Mouse (Mus musculus) liver, postnatal 0 days (tissue): ENCODE data around the gene Dlk1. TPM values are rescaled to one million over a fixed set of nuclear protein-coding genes. Genes with fewer than 3 reads are reported as not detected.

Experiments used
- ATAC-seq: fragments of 200-750 bp; cut with Nextera tagmentation; 2 replicates; pipeline ENCODE4 v1.8.0; 2017; ENCODE audit warnings: mild to moderate bottlenecking, moderate library complexity
- DNase-seq: peaks from one replicate; pipeline ENCODE4 v3.0.0-alpha.2; 2016
- H3K27ac ChIP-seq: fragments of 300-500 bp; sonication (generic); 2 replicates; pipeline ENCODE4 v1.5.1; 2014; ENCODE audit warnings: antibody characterized with exemption, moderate library complexity, mild to moderate bottlenecking, low read depth
- H3K27me3 ChIP-seq: fragments of 300-500 bp; sonication (generic); 2 replicates; pipeline ENCODE4 v1.6.1; 2014; ENCODE audit warnings: low read length, control low read depth, mixed read lengths; ENCODE audit not compliant: insufficient read depth
- H3K36me3 ChIP-seq: fragments of 300-500 bp; sonication (generic); replicated peaks from 2 replicates; pipeline ENCODE4 v1.6.1; 2014; ENCODE audit warnings: mild to moderate bottlenecking, control low read depth, low read length, moderate library complexity, mixed read lengths; ENCODE audit not compliant: insufficient read depth
- H3K4me1 ChIP-seq: fragments of 300-500 bp; sonication (generic); 2 replicates; pipeline ENCODE4 v1.6.1; 2014; ENCODE audit warnings: antibody characterized with exemption, mild to moderate bottlenecking, control low read depth; ENCODE audit not compliant: insufficient read depth
- H3K4me2 ChIP-seq: fragments of 300-500 bp; sonication (generic); 2 replicates; pipeline ENCODE4 v1.6.1; 2014; ENCODE audit warnings: low read depth, mild to moderate bottlenecking, low read length, moderate library complexity, mixed read lengths
- H3K4me3 ChIP-seq: fragments of 300-500 bp; sonication (generic); 2 replicates; pipeline ENCODE4 v1.5.1; 2014; ENCODE audit warnings: low read depth, low read length
- H3K9ac ChIP-seq: fragments of 300-500 bp; sonication (generic); replicated peaks from 2 replicates; pipeline ENCODE4 v1.6.1; 2014; ENCODE audit warnings: mild to moderate bottlenecking, moderate library complexity
- H3K9me3 ChIP-seq: fragments of 300-500 bp; sonication (generic); 2 replicates; pipeline ENCODE4 v1.6.1; 2016; ENCODE audit warnings: mild to moderate bottlenecking, control low read depth, low read length, mixed read lengths
- CTCF ChIP-seq: sonication (generic); IDR thresholded peaks from 2 replicates; pipeline ENCODE4 v1.5.1; 2016; ENCODE audit warnings: antibody characterized with exemption, low read depth
- EP300 ChIP-seq: IDR thresholded peaks from 2 replicates; pipeline ENCODE4 v1.6.1; 2016; ENCODE audit warnings: antibody characterized with exemption, low read depth, mild to moderate bottlenecking
- WGBS: fragments of 180-500 bp; shearing (Covaris S2); extraction: QIAGEN DNeasy Blood & Tissue Kit; methylation state at CpG from one replicate; pipeline ENCODE4 v1.1.7; 2014; ENCODE audit not compliant: insufficient replicate concordance; 5-methylcytosine and 5-hydroxymethylcytosine counted together
- polyA plus RNA-seq: library from polyadenylated mRNA; unstranded; fragments of >200 nt; fragmentation: Nextera tagmentation; extraction: Ambion mirVana; gene quantifications from 2 replicates; pipeline ENCODE4 v1.2.1, GENCODE M21; 2015

Dlk1 gene
- polyA plus RNA-seq, 1 experiment from 2014 or later = 50.7 TPM

- ATAC-seq (no peak), DNase-seq (no peak)
- 30% methylated on average over 2 of the region's 2 CpGs for WGBS
- no peaks in the 10 kb centered on the region for H3K4me1 ChIP-seq
- no peak for TF ChIP-seq CTCF
- TF ChIP-seq EP300 = no peak
- no peak overlapping the region for H3K4me2 ChIP-seq
- no peak overlapping the region for H3K27ac ChIP-seq
- no peaks in the 10 kb centered on the region for H3K9me3 ChIP-seq
- H3K4me3 ChIP-seq = no peak overlapping the region
- no peak overlapping the region for H3K9ac ChIP-seq
- H3K36me3 ChIP-seq = no peaks in the 10 kb centered on the region
- H3K27me3 ChIP-seq = 0 out of 2 replicates have a peak, but pooled peaks cover 3% of the 10 kb centered on the region
Measured at GRCm38 (mm10) chr12:109423163-109423562, 29.5 kb upstream of the Dlk1 start.

DNA sequence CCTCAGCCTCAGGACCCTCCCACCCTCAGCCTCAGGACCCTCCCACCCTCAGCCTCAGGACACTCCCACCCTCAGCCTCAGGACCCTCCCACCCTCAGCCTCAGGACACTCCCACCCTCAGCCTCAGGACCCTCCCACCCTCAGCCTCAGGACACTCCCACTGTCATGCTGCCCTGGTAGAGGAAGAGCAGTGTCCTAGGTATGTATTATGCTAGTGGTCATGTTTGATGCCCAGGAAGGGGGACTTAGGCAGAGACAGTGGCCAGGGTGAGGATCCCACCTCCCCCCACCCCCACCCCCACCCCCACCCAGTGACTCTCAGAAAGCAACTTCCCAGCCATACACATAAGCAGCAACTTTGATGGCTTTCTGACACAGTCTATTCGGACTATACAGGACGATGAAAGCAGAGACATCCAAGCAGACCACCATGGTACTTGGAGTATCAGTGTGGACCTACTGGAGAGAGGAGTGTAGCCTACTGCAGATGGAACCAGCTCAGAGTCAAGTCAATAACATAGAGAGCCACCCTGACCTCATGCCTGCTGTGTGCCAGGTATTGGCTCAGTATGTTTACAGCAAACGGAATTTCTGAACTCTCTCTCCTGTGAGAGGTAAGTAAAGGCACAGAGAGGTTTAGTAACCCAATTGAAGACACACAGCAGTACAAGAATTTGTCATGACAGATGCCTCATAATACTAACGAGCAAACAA is 28.8 kb upstream of the Dlk1 start:
- Histone ChIP-seq H3K27ac (no peak overlapping the region), H3K4me1 (no peaks in the 10 kb centered on the region), H3K4me3 (no peak overlapping the region), H3K36me3 (no peaks in the 10 kb centered on the region), H3K4me2 (no peak overlapping the region), H3K9ac (no peak overlapping the region), H3K27me3 (0 out of 2 replicates have a peak, but pooled peaks cover 3% of the 10 kb centered on the region), H3K9me3 (no peaks in the 10 kb centered on the region)
- no peak for TF ChIP-seq EP300
- TF ChIP-seq CTCF = no peak
- 66% methylated on average over 4 of the region's 4 CpGs for WGBS
- ATAC-seq (peak; percentile 70), DNase-seq (no peak)

DNA sequence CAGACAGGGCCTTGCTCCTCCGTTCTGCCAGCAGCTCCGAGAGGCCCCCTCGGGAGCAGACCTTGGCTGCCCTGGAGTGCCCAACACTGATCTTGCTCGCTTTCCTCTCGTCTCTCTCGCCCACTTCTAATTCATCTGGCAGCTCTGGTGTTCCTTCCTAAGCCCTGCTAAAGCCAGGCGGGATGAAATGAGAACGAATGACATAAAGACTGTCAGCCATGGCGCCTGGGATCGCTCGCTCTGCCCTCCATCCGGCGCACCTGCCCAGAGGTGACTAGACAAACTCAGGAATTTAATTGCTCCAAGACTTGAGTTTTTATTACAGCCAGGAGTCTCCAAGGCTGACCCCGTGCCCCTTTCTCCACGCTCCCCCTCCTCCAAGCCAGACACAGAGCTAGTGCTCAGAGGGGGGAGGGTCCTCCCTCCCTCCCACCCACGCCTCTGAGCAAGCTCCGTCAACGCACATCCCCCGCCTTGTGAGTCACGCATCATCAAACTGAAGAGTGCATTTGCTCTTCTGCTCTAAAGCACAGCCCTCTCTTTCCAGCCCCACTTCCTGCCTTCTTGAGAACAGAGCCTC is 27.8 kb upstream of the Dlk1 start:
- Histone ChIP-seq H3K4me2 (no peak overlapping the region), H3K27me3 (0 out of 2 replicates have a peak, but pooled peaks cover 3% of the 10 kb centered on the region), H3K4me1 (no peaks in the 10 kb centered on the region), H3K27ac (no peak overlapping the region), H3K36me3 (no peaks in the 10 kb centered on the region), H3K9ac (no peak overlapping the region), H3K4me3 (no peak overlapping the region), H3K9me3 (no peaks in the 10 kb centered on the region)
- 41% methylated on average over 20 of the region's 20 CpGs for WGBS
- TF ChIP-seq EP300 (no peak), CTCF (no peak)
- ATAC-seq (no peak), DNase-seq (no peak)

- Histone ChIP-seq H3K27me3 (0 out of 2 replicates have a peak, but pooled peaks cover 3% of the 10 kb centered on the region), H3K36me3 (no peaks in the 10 kb centered on the region), H3K4me1 (no peaks in the 10 kb centered on the region), H3K27ac (no peak overlapping the region), H3K9ac (no peak overlapping the region), H3K4me3 (no peak overlapping the region), H3K9me3 (no peaks in the 10 kb centered on the region), H3K4me2 (no peak overlapping the region)
- ATAC-seq = no peak
- DNase-seq = no peak
- WGBS = 60% methylated on average over 12 of the region's 12 CpGs
- TF ChIP-seq CTCF (no peak), EP300 (no peak)
Measured at GRCm38 (mm10) chr12:109425982-109426381, 26.6 kb upstream of the Dlk1 start.

DNA sequence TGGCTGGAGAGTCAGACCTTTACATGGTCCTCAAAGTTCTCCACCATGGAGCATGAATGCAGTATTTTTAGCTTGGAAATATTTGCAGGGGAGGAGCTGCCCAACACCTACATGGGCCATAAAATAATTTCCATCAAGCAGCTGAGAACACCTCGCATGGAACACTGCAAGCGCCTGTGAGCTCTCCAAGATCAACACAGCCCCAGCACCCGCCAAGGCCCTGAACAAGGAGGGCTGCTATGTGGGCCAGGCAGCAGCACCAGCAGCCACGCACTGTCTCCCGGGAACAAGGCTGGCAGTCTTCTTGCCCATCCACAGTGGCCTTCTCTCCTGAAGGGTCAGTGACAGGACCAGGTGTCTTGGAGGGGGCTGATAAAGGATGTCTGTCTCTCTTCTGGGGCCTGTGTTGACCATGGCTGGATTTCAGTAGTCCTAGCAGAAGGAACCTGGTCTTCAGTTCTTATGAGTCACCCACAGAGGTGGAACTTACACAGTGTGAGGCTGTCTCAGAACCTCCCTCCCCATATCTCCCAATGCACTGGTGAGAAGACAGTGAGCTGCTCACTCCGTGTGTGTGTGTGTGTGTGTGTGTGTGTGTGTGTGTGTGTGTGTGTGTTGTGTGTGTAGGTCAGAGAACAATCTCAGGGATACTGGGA is 20.0 kb upstream of the Dlk1 start:
- WGBS = 70% methylated on average over 6 of the region's 6 CpGs

GRCm38 (mm10) chr12:109436367-109436807 is 16.2 kb upstream of the Dlk1 start:
- ATAC-seq = peak; percentile 90
- Histone ChIP-seq H3K9me3 (no peaks in the 10 kb centered on the region), H3K36me3 (no peaks in the 10 kb centered on the region), H3K27me3 (no peaks in the 10 kb centered on the region), H3K4me3 (no peak overlapping the region), H3K4me2 (0 out of 2 replicates have a peak overlapping the region, but pooled peaks have one; percentile 7), H3K27ac (peak overlapping the region; percentile 62), H3K4me1 (peaks cover 31% of the 10 kb centered on the region), H3K9ac (no peak overlapping the region)
- DNase-seq = peak; percentile 84
- TF ChIP-seq CTCF = peak; percentile 79
- TF ChIP-seq EP300 = no peak
- 12% methylated on average over 10 of the region's 10 CpGs for WGBS

More for the DNA sequence above, 20.0 kb upstream of the Dlk1 start:
- TF ChIP-seq CTCF (no peak), EP300 (no peak)
- Histone ChIP-seq H3K4me3 (no peak overlapping the region), H3K4me2 (no peak overlapping the region), H3K4me1 (peaks cover 12% of the 10 kb centered on the region), H3K36me3 (no peaks in the 10 kb centered on the region), H3K27me3 (no peaks in the 10 kb centered on the region), H3K27ac (no peak overlapping the region), H3K9ac (no peak overlapping the region), H3K9me3 (no peaks in the 10 kb centered on the region)
- ATAC-seq = no peak
- no peak for DNase-seq
